23 mouse cellular contexts compared by ENCODE assay signal in the genomic region with DNA sequence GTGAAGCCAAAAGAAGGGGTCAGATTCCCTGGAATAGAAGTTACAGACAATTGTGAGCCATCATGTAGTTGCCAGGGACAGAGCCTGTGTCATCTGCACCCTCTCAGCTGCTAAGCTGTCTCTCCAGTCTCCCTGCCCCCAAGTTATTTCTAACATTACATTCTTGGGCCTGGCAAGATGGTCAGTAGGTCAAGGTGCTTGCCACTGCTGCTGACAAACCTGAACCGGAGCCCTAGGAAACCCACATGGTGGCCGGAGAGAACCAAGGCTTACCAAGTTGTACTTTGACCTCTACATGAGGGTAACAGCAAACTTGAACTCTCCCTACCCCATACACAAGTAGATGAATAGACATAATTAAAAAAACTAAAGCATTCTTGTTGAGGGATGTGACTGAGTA. TPM values are rescaled to one million over a fixed set of nuclear protein-coding genes. Genes with fewer than 3 reads are reported as not detected.
DNase-seq lines count a peak whose midpoint lies in the region; ATAC-seq and TF ChIP-seq lines count a peak whose summit lies in the region.
"Had no signal": no experiment of that assay in that cellular context is flagged by ENCODE, and none has a peak within 500 bp of the region (broad histone marks: within the 10 kb centered on the region; RNA-seq: fewer than 3 reads in every experiment).

No protein-coding gene starts in this region.

- TF ChIP-seq POLR2A in kidney, adult 2 months (IDR thresholded peaks at IDR 0.05; ENCODE audit: low read depth, low read length): no peak

- no peaks in the 10 kb centered on the region for H3K9me3 ChIP-seq in kidney, embryonic 14.5 days (ENCODE audit: control insufficient read depth, low read length)
- H3K9me3 ChIP-seq: embryonic facial prominence, embryonic 15.5 days; forebrain, embryonic 10.5 days; heart, embryonic 12.5 days; hindbrain, embryonic 10.5 days had no signal

- H3K4me1 ChIP-seq in kidney, embryonic 14.5 days (ENCODE audit: control insufficient read depth, insufficient read depth, low read length): peaks cover 6% of the 10 kb centered on the region
- peaks cover 12% of the 10 kb centered on the region; the same call in 1 of the 2 replicates for H3K4me1 ChIP-seq in kidney, adult 2 months (ENCODE audit: control insufficient read depth, insufficient read depth, low read length)

- WGBS in kidney, embryonic 14.5 days: 94% methylated on average over 2 of the region's 2 CpGs
- 46% methylated on average over 2 of the region's 2 CpGs for WGBS in kidney, adult 2 months

- no peak for TF ChIP-seq CTCF in kidney, adult 2 months (conservative IDR thresholded peaks at IDR 0.05; ENCODE audit: insufficient read depth, insufficient read length, low read depth, low read length)

- no peak overlapping the region for H3K9ac ChIP-seq in kidney, embryonic 14.5 days (ENCODE audit: low read depth, low read length)
- H3K9ac ChIP-seq: embryonic facial prominence, embryonic 15.5 days; heart, embryonic 12.5 days; hindbrain, embryonic 14.5 days had no signal

- ATAC-seq in kidney, embryonic 14.5 days (ENCODE audit: low FRiP score, low TSS enrichment): no peak
- ATAC-seq: activated CD4-positive, CD25-positive, alpha-beta regulatory T cell, adult 4 months; forebrain, embryonic 14.5 days; Patski had no signal

- DNase-seq in kidney, adult 11 months: peak; percentile 85
- peak; percentile 92 for DNase-seq in kidney, adult 2 months
- DNase-seq in kidney, adult 9 months: peak; percentile 91
- DNase-seq in kidney, postnatal 14 days: peak; percentile 69
- no peak for DNase-seq in cerebellum, postnatal 14 days
- no peak for DNase-seq in cerebellum, adult 11-12 months
- DNase-seq: adrenal gland, postnatal 14 days; cerebellum, adult 2 months; cerebellum, postnatal 10 days; embryo, embryonic 11 days; gastrocnemius, adult 2 months; gastrocnemius, postnatal 25 days had no signal

- H3K36me3 ChIP-seq in kidney, embryonic 14.5 days (ENCODE audit: control insufficient read depth, insufficient read depth, low read length): peaks cover 49% of the 10 kb centered on the region
- peaks cover 6% of the 10 kb centered on the region for H3K36me3 ChIP-seq in kidney, adult 2 months (ENCODE audit: control insufficient read depth, insufficient read depth, low read length)

- no peaks in the 10 kb centered on the region for H3K27me3 ChIP-seq in kidney, embryonic 14.5 days (ENCODE audit: control insufficient read depth, insufficient read depth, low read length)
- H3K27me3 ChIP-seq in kidney, adult 2 months (replicated peaks; ENCODE audit: control insufficient read depth, insufficient read depth, low read length): no peaks in the 10 kb centered on the region
- H3K27me3 ChIP-seq: CH12.LX; embryonic facial prominence, embryonic 15.5 days; heart, embryonic 12.5 days; Patski had no signal

- no peak overlapping the region for H3K27ac ChIP-seq in kidney, embryonic 14.5 days (ENCODE audit: low read depth, low read length)
- no peak overlapping the region for H3K27ac ChIP-seq in kidney, adult 2 months (ENCODE audit: insufficient read depth, low read depth, low read length)
- H3K27ac ChIP-seq: embryonic facial prominence, embryonic 15.5 days; forebrain, embryonic 10.5 days; gastrocnemius, adult 2 months; hindbrain, embryonic 10.5 days; hindbrain, embryonic 14.5 days had no signal

- H3K4me2 ChIP-seq in kidney, embryonic 14.5 days (replicated peaks; ENCODE audit: low read depth, low read length): no peak overlapping the region
- H3K4me2 ChIP-seq: embryonic facial prominence, embryonic 15.5 days; heart, embryonic 12.5 days; hindbrain, embryonic 14.5 days had no signal

- no peak overlapping the region for H3K4me3 ChIP-seq in kidney, embryonic 14.5 days (ENCODE audit: low read length)
- no peak overlapping the region for H3K4me3 ChIP-seq in kidney, adult 2 months (ENCODE audit: insufficient read depth, low read depth, low read length)
- H3K4me3 ChIP-seq: embryonic facial prominence, embryonic 15.5 days; erythroblast, embryonic 14.5 days; forebrain, embryonic 10.5 days; gastrocnemius, adult 2 months; heart, embryonic 12.5 days; hindbrain, embryonic 10.5 days had no signal

RNA-seq across cellular contexts. Expression of a gene that starts 28.7 kb away (rescaled TPM):
- polyA plus RNA-seq in kidney, embryonic 14.5 days (2014; fragmentation: Nextera tagmentation; extraction: Ambion mirVana): 24.2 and 37.7 TPM in 2 replicates
- 3.0 and 3.6 TPM in 2 replicates for polyA plus RNA-seq in kidney, adult 2 months (2012; rRNA removed)

Comparison
In these comparisons a context has a peak if more than half of its experiments do, and no peak if none do; other contexts are left out.
1. DNase-seq: peak in kidney, adult 11 months (single experiment), kidney, adult 2 months (single experiment), kidney, adult 9 months (single experiment) and kidney, postnatal 14 days (single experiment); none in cerebellum, postnatal 14 days (0 of 2) and cerebellum, adult 11-12 months (single experiment).